Mouse (Mus musculus): ENCODE data around the gene Srrd. TPM values are rescaled to one million over a fixed set of nuclear protein-coding genes. Genes with fewer than 3 reads are reported as not detected.
A peak's percentile ranks its signal among the peaks of the same experiment; 100 is the strongest.

Srrd gene
- polyA plus RNA-seq (2012; rRNA removed): 107 and 118 TPM in 2 replicates

DNA sequence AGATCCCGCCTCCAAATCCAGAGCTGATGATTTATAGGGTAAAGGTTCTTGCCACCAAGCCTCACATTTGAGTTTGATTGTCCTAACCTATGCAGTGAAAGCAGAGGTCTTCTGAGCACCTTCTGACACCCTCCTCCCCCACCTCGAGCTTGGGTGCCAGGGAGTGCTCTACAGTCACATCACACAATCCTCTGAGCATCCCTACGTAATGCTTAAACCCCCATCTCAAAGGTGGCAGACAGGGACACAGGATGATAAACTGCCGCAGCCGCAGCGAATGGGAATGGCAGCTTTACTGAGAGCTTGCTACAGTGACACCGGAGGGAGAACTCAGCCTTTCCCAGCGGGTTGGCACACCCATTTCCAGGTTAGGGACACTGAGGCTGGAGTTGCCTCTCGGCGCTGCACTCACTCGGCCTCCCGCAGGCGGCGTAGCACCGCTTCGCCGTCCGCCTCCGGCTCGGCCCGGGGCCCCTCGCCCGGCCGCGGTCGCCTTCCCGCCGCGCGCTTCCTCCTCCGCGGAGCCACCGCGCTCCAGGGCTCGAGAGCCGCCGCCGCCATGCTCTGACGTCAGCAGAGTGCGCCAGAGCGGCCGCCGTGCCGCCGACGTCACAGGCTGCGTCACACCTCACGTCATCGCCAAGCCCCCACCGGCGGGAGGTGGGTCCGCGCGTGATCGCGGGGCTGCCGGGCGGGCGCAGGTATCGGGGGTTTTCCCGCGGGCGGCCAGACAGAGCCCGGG, at the start of gene Srrd, which contains the start of gene Hps4:
Gene Srrd, minus strand, starts transcription at position 578 of the 742 bp plus-strand sequence.
Gene Hps4, plus strand, starts transcription at position 621 of the 742 bp plus-strand sequence.
- Histone ChIP-seq H3K36me3 (ENCODE audit: control insufficient read depth, insufficient read depth, low read length) (no peaks in the 10 kb centered on the region; the same call in 1 of the 2 replicates), H3K4me1 (ENCODE audit: control insufficient read depth, insufficient read depth, low read length) (peaks cover 9% of the 10 kb centered on the region), H3K4me3 (ENCODE audit: control insufficient read depth, low read depth, low read length) (peak within 1 kb of the TSS; percentile 97), H3K27me3 (ENCODE audit: control insufficient read depth, insufficient read depth, low read length) (no peaks in the 10 kb centered on the region), H3K27ac (ENCODE audit: control insufficient read depth, insufficient read depth, low read depth, low read length) (peak within 1 kb of the TSS; percentile 40; the same call in 1 of the 2 replicates)
- TF ChIP-seq POLR2A (IDR thresholded peaks at IDR 0.05; ENCODE audit: control insufficient read depth, low read depth, low read length) (peak; percentile 50), CTCF (IDR thresholded peaks at IDR 0.05; ENCODE audit: control insufficient read depth, insufficient read depth, insufficient replicate concordance, low read depth, low read length) (no peak)

- no peaks in the 10 kb centered on the region for H3K27me3 ChIP-seq (ENCODE audit: control insufficient read depth, insufficient read depth, low read length)
- H3K36me3 ChIP-seq (ENCODE audit: control insufficient read depth, insufficient read depth, low read length): no peaks in the 10 kb centered on the region
- H3K4me3 ChIP-seq (ENCODE audit: control insufficient read depth, low read depth, low read length): no peak overlapping the region
- no peak overlapping the region for H3K27ac ChIP-seq (ENCODE audit: control insufficient read depth, insufficient read depth, low read depth, low read length)
- no peak for TF ChIP-seq CTCF (IDR thresholded peaks at IDR 0.05; ENCODE audit: control insufficient read depth, insufficient read depth, insufficient replicate concordance, low read depth, low read length)
- TF ChIP-seq POLR2A (IDR thresholded peaks at IDR 0.05; ENCODE audit: control insufficient read depth, low read depth, low read length): no peak
- H3K4me1 ChIP-seq (ENCODE audit: control insufficient read depth, insufficient read depth, low read length): peaks cover 13% of the 10 kb centered on the region
Observed at GRCm38 (mm10) chr5:112391676-112392323, 49.0 kb upstream of the Srrd start.

- Histone ChIP-seq H3K4me3 (ENCODE audit: control insufficient read depth, low read depth, low read length) (no peak overlapping the region), H3K27me3 (ENCODE audit: control insufficient read depth, insufficient read depth, low read length) (no peaks in the 10 kb centered on the region), H3K27ac (ENCODE audit: control insufficient read depth, insufficient read depth, low read depth, low read length) (no peak overlapping the region), H3K4me1 (ENCODE audit: control insufficient read depth, insufficient read depth, low read length) (peaks cover 12% of the 10 kb centered on the region), H3K36me3 (ENCODE audit: control insufficient read depth, insufficient read depth, low read length) (no peaks in the 10 kb centered on the region)
- TF ChIP-seq POLR2A (IDR thresholded peaks at IDR 0.05; ENCODE audit: control insufficient read depth, low read depth, low read length): no peak
Observed at GRCm38 (mm10) chr5:112391002-112391401, 48.2 kb upstream of the Srrd start.

GRCm38 (mm10) chr5:112389352-112389751, 46.5 kb upstream of the Srrd start:
- H3K36me3 ChIP-seq (ENCODE audit: control insufficient read depth, insufficient read depth, low read length): no peaks in the 10 kb centered on the region
- no peak overlapping the region for H3K4me3 ChIP-seq (ENCODE audit: control insufficient read depth, low read depth, low read length)
- H3K4me1 ChIP-seq (ENCODE audit: control insufficient read depth, insufficient read depth, low read length): peaks cover 3% of the 10 kb centered on the region
- H3K27ac ChIP-seq (ENCODE audit: control insufficient read depth, insufficient read depth, low read depth, low read length): no peak overlapping the region
- no peaks in the 10 kb centered on the region for H3K27me3 ChIP-seq (ENCODE audit: control insufficient read depth, insufficient read depth, low read length)
- no peak for TF ChIP-seq POLR2A (IDR thresholded peaks at IDR 0.05; ENCODE audit: control insufficient read depth, low read depth, low read length)
- no peak for TF ChIP-seq CTCF (IDR thresholded peaks at IDR 0.05; ENCODE audit: control insufficient read depth, insufficient read depth, insufficient replicate concordance, low read depth, low read length)

DNA sequence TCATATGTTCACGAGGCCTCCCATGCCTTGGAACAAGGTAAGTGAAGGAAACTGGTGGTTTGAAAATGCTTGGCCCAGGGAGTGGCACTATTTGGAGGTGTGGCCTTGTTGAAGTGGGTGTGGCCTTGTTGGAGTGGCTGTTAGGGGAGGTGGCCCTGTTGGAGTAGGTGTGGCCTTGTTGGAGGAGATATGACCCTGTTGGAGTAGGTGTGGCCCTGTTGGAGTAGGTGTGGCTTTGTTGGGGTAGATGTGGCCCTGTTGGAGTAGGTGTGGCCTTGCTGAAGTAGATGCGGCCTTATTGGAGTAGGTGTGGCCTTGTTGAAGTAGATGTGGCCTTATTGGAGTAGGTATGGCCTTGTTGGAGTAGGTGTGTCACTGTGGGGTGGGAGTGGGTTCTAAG, 43.1 kb upstream of the Srrd start:
- Histone ChIP-seq H3K27ac (ENCODE audit: control insufficient read depth, insufficient read depth, low read depth, low read length) (no peak overlapping the region), H3K36me3 (ENCODE audit: control insufficient read depth, insufficient read depth, low read length) (no peaks in the 10 kb centered on the region), H3K4me3 (ENCODE audit: control insufficient read depth, low read depth, low read length) (no peak overlapping the region), H3K4me1 (ENCODE audit: control insufficient read depth, insufficient read depth, low read length) (peaks cover 10% of the 10 kb centered on the region), H3K27me3 (ENCODE audit: control insufficient read depth, insufficient read depth, low read length) (no peaks in the 10 kb centered on the region)
- no peak for TF ChIP-seq POLR2A (IDR thresholded peaks at IDR 0.05; ENCODE audit: control insufficient read depth, low read depth, low read length)

DNA sequence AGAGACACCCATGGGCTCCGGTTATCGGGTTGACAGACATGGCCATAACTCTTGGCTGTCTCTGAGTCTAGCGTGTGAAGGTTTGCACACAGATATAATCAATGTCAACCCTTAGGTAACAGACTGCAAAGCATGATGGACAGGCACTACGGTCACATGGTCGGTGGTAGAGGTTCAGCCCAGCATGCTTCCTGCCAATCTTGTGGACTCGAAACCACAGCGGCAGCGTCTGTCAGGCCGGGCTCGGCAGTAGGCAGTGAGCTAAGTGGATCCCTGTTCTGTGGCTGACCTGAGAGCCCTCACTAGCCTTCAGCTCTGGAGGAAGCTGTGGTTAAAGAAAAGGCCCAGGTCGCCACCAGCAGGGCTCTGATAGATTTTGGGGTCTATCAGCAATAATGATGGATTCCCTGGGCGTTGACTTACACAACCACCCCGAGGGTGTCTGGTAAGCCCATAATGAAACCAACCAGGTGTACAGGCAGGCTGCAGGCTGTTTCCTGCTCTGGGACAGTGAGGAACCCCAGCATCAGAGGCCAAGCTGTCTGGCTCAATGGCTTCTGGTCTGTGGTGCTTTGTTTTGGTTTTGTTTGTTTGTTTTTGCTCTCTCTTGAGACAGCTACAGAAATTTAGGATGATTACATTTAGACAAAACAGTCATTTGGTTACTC, 42.1 kb upstream of the Srrd start:
- TF ChIP-seq POLR2A (IDR thresholded peaks at IDR 0.05; ENCODE audit: control insufficient read depth, low read depth, low read length): no peak
- TF ChIP-seq CTCF (IDR thresholded peaks at IDR 0.05; ENCODE audit: control insufficient read depth, insufficient read depth, insufficient replicate concordance, low read depth, low read length): no peak
- Histone ChIP-seq H3K4me1 (ENCODE audit: control insufficient read depth, insufficient read depth, low read length) (peaks cover 10% of the 10 kb centered on the region), H3K4me3 (ENCODE audit: control insufficient read depth, low read depth, low read length) (no peak overlapping the region), H3K36me3 (ENCODE audit: control insufficient read depth, insufficient read depth, low read length) (no peaks in the 10 kb centered on the region), H3K27me3 (ENCODE audit: control insufficient read depth, insufficient read depth, low read length) (no peaks in the 10 kb centered on the region), H3K27ac (ENCODE audit: control insufficient read depth, insufficient read depth, low read depth, low read length) (no peak overlapping the region)

- H3K27ac ChIP-seq (ENCODE audit: control insufficient read depth, insufficient read depth, low read depth, low read length): no peak overlapping the region
- H3K4me3 ChIP-seq (ENCODE audit: control insufficient read depth, low read depth, low read length): no peak overlapping the region
- peaks cover 10% of the 10 kb centered on the region for H3K4me1 ChIP-seq (ENCODE audit: control insufficient read depth, insufficient read depth, low read length)
- no peaks in the 10 kb centered on the region for H3K27me3 ChIP-seq (ENCODE audit: control insufficient read depth, insufficient read depth, low read length)
- no peak for TF ChIP-seq CTCF (IDR thresholded peaks at IDR 0.05; ENCODE audit: control insufficient read depth, insufficient read depth, insufficient replicate concordance, low read depth, low read length)
- TF ChIP-seq POLR2A (IDR thresholded peaks at IDR 0.05; ENCODE audit: control insufficient read depth, low read depth, low read length): no peak
- H3K36me3 ChIP-seq (ENCODE audit: control insufficient read depth, insufficient read depth, low read length): no peaks in the 10 kb centered on the region
Observed at GRCm38 (mm10) chr5:112382641-112383330, 39.9 kb upstream of the Srrd start.

Data from testis, adult 2 months (tissue).